Mouse (Mus musculus) ES-Bruce4 (cell line): ENCODE measurements around the gene Moap1. TPM values are rescaled to one million over a fixed set of nuclear protein-coding genes. Genes with fewer than 3 reads are reported as not detected.
A peak's percentile ranks its signal among the peaks of the same experiment; 100 is the strongest.

ENCODE experiments used
- H3K27ac ChIP-seq: 2 replicates; pipeline ENCODE4 v1.5.1; 2012; ENCODE audit warnings: low read length, inconsistent platforms; ENCODE audit not compliant: insufficient read depth
- H3K27me3 ChIP-seq: 2 replicates; pipeline ENCODE4 v1.6.1; 2012; ENCODE audit warnings: mild to moderate bottlenecking, low read length, inconsistent platforms; ENCODE audit not compliant: control insufficient read depth, poor library complexity, insufficient read depth, severe bottlenecking
- H3K36me3 ChIP-seq: 2 replicates; pipeline ENCODE4 v1.6.1; 2012; ENCODE audit warnings: inconsistent platforms, mild to moderate bottlenecking, low read length, moderate library complexity; ENCODE audit not compliant: control insufficient read depth, poor library complexity, insufficient read depth, severe bottlenecking
- H3K4me1 ChIP-seq: one replicate; pipeline ENCODE4 v1.8.1; 2011; ENCODE audit warnings: low read length; ENCODE audit not compliant: control insufficient read depth, insufficient read depth
- H3K4me3 ChIP-seq: 2 replicates; pipeline ENCODE4 v1.5.1; 2011; ENCODE audit warnings: low read depth, mild to moderate bottlenecking, low read length
- H3K9ac ChIP-seq: 2 replicates; pipeline ENCODE4 v1.6.1; 2012; ENCODE audit warnings: low read depth, mild to moderate bottlenecking, inconsistent platforms; ENCODE audit not compliant: poor library complexity, severe bottlenecking
- H3K9me3 ChIP-seq: replicated peaks from 2 replicates; pipeline ENCODE4 v1.6.1; 2012; ENCODE audit warnings: mild to moderate bottlenecking, low read length, inconsistent platforms; ENCODE audit not compliant: control insufficient read depth, poor library complexity, insufficient read depth, severe bottlenecking
- CTCF ChIP-seq: IDR thresholded peaks from one replicate; pipeline ENCODE4 v1.8.1; 2011; ENCODE audit warnings: low read depth, low read length
- EP300 ChIP-seq: IDR thresholded peaks from 2 replicates; pipeline ENCODE4 v1.6.1; 2011; ENCODE audit warnings: low read depth, low read length; ENCODE audit not compliant: insufficient read depth
- POLR2A ChIP-seq: IDR thresholded peaks from one replicate; pipeline ENCODE4 v1.8.1; 2011; ENCODE audit warnings: low read length; ENCODE audit not compliant: insufficient read depth
- polyA plus RNA-seq: library from polyadenylated mRNA; stranded (reverse); fragments of >200 nt; gene quantifications from 2 replicates; pipeline ENCODE4 v1.2.4, GENCODE M21; 2011; ENCODE audit warnings: low read depth; ENCODE audit not compliant: missing spikeins, insufficient read depth, insufficient read length

The Moap1 gene
- 6.7 and 7.5 TPM in 2 replicates for polyA plus RNA-seq

GRCm38 (mm10) chr12:102743589-102744574 lies at the start of gene Moap1, which contains the start of gene Tmem251:
Gene Moap1 (minus strand): TSS chr12:102743661.
Gene Tmem251 (plus strand): TSS chr12:102743762.
- no peaks in the 10 kb centered on the region for H3K4me1 ChIP-seq
- H3K27ac ChIP-seq: peak within 1 kb of the TSS; percentile 82
- H3K27me3 ChIP-seq: no peaks in the 10 kb centered on the region
- no peaks in the 10 kb centered on the region for H3K9me3 ChIP-seq
- H3K36me3 ChIP-seq: peaks cover 24% of the 10 kb centered on the region
- TF ChIP-seq CTCF: no peak
- TF ChIP-seq EP300: no peak
- no peak for TF ChIP-seq POLR2A
- peak within 1 kb of the TSS; percentile 91 for H3K4me3 ChIP-seq
- peak within 1 kb of the TSS; percentile 95 for H3K9ac ChIP-seq

- Histone ChIP-seq H3K36me3 (peaks cover 7% of the 10 kb centered on the region), H3K4me1 (no peaks in the 10 kb centered on the region), H3K27ac (no peak overlapping the region), H3K27me3 (no peaks in the 10 kb centered on the region), H3K9me3 (no peaks in the 10 kb centered on the region), H3K9ac (no peak overlapping the region), H3K4me3 (no peak overlapping the region)
- no peak for TF ChIP-seq POLR2A
- no peak for TF ChIP-seq EP300
- no peak for TF ChIP-seq CTCF
These were observed 44.5 kb upstream of the Moap1 start for GRCm38 (mm10) chr12:102787927-102788326.

DNA sequence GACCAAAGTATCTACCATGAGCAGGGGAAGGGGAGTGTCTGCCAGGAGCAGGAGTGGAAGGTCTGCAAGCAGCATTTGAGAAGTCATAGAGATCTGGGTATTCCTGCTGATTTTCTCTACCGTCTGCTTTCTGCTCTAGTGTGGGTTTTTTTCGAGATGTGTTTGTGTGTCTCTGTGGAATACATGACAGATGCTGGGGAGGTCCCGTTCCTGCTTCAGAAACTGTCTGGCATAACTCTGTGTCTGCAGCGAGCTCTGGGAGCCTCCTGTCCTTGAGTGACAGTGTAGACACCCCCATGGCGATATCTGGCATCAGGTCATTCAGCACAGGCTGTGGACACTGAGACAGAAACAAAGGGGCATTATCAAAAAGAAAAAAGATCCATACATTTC lies 42.1 kb upstream of the Moap1 start:
- no peak overlapping the region for H3K27ac ChIP-seq
- H3K9me3 ChIP-seq: no peaks in the 10 kb centered on the region
- no peak overlapping the region for H3K9ac ChIP-seq
- no peaks in the 10 kb centered on the region for H3K4me1 ChIP-seq
- peaks cover 7% of the 10 kb centered on the region for H3K36me3 ChIP-seq
- H3K4me3 ChIP-seq: no peak overlapping the region
- no peaks in the 10 kb centered on the region for H3K27me3 ChIP-seq
- TF ChIP-seq POLR2A: no peak
- no peak for TF ChIP-seq CTCF
- no peak for TF ChIP-seq EP300

DNA sequence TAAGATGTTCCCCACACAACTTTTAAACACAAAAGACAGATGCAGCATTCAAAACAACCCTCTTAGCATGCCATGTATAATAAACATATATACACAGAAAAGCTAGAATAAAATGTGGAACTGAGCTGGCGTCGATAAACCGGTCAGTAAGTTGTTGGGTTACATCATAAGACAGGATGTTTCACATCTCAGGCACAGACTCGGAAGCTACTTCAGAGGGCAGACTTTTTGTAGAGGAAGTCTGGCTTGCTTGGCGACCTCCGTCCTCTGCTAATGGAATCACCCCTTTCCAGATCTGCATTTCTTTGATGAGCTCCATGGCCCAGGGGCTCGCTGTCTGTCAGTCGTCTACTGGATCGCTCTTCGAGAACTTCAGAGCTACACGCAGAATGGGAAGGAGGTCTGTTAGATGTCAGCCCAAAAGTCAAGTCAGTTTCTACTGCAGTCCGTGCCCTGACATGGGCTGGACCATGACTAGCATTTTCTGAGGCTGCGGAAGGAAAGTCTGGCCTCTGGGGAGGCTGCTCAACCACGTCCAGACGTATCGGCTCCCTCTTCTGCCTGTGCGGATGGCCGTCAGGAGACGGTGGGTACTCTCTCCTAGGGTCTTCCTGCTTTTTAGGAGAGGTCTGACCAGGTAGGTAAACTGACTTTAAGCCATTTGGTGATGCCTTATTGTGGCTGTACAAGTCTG lies 41.6 kb upstream of the Moap1 start:
- no peaks in the 10 kb centered on the region for H3K9me3 ChIP-seq
- no peak overlapping the region for H3K9ac ChIP-seq
- H3K36me3 ChIP-seq: peaks cover 2% of the 10 kb centered on the region
- TF ChIP-seq CTCF: no peak
- no peak for TF ChIP-seq POLR2A
- TF ChIP-seq EP300: no peak
- H3K4me3 ChIP-seq: no peak overlapping the region
- H3K27ac ChIP-seq: no peak overlapping the region
- H3K4me1 ChIP-seq: no peaks in the 10 kb centered on the region
- no peaks in the 10 kb centered on the region for H3K27me3 ChIP-seq

- TF ChIP-seq EP300: no peak
- no peak for TF ChIP-seq POLR2A
- TF ChIP-seq CTCF: no peak
- Histone ChIP-seq H3K4me1 (no peaks in the 10 kb centered on the region), H3K27ac (no peak overlapping the region), H3K9me3 (no peaks in the 10 kb centered on the region), H3K27me3 (no peaks in the 10 kb centered on the region), H3K36me3 (no peaks in the 10 kb centered on the region; the same call in 1 of the 2 replicates), H3K9ac (no peak overlapping the region), H3K4me3 (no peak overlapping the region)
These were observed 39.4 kb upstream of the Moap1 start for GRCm38 (mm10) chr12:102782841-102783240.
